Mouse (Mus musculus) forelimb bud, embryonic 11.5 days (tissue): ENCODE results near the gene Lingo2.
"Not testable (repeated sequence)": the region's sequence is repeated elsewhere in the genome, so short reads cannot be mapped to it uniquely, and the experiment has no call there.

Experiments used
- DNase-seq: peaks from one replicate; pipeline ENCODE4 v3.0.0-alpha.2; 2012; ENCODE audit warnings: low read depth, low spot score

Gene Lingo2

DNA sequence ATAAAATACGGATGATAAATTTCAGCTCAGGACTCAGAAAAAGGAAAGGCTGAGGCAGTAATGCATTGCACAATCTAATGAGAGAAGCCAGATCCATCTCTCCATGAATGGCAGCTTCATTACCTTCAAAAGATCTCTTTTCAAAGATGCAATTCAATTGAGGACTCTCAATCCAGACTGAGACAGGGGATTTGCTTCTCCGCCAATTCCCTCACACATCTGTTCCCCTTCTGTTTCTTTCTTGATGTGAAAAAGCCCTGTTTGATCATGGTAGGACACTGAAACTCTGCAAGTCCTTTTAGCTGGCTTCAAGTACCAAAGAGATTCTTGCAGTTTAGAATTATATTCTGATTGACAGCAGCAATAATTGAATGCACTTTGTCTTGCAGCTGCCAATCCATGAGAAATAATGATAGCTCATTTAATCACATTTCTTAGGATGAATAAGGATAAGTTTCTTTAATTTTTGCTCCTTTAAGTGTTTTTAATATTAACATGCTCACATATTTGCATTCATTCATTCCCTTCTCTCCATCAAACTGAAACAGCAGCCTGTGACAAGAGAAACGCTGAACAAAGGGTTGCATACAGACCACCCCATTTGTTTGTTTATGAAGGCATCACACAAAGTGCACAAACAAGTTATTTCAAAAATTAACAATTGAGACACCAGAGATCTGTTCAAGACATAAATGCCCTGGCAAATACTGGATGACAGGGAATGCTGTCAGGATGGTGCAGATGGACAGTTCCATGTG, 870.3 kb downstream of the Lingo2 start:
- DNase-seq = no peak

- no peak for DNase-seq
These were observed 872.5 kb downstream of the Lingo2 start for GRCm38 (mm10) chr4:36078910-36079525.

DNA sequence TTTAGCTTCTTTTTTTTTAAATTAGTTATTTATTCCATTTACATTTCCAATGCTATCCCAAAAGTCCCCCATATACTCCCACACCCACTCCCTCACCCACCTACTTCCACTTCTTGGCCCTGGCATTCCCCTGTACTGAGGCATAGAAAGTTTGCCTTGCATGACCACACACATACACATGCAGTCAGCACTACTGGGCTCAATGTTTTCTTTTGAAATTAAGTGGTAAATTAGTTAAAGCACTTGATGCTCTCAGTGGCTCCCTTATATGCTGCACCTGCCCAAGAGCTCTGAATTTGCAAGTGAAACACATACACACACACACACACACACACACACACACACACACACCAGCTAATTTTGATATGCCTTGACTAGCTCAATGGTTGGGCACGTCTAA, 886.8 kb downstream of the Lingo2 start:
- not testable (repeated sequence) for DNase-seq

GRCm38 (mm10) chr4:36052791-36053376, 898.7 kb downstream of the Lingo2 start:
- no peak for DNase-seq

DNA sequence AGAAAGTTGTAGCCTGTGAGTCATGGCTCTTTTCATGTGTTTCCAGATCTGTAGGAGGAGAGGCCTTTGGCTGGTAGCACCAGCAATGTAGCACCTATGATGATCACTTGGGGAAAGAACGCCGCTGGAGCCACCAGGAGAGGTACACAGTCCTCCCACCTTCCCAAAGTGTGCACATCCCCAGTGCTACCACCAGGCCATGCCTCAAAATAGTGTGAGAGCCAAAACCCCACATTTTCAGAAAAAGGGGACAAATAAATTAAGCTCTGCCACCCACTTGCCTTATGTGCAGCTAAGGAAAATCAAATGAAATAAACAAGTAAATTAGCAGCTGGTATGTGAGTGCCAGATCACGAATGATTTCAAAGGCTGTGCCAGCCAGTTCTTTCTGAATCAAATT, 911.2 kb downstream of the Lingo2 start:
- DNase-seq = no peak

GRCm38 (mm10) chr4:36038742-36039141, 912.8 kb downstream of the Lingo2 start:
- DNase-seq = no peak

DNA sequence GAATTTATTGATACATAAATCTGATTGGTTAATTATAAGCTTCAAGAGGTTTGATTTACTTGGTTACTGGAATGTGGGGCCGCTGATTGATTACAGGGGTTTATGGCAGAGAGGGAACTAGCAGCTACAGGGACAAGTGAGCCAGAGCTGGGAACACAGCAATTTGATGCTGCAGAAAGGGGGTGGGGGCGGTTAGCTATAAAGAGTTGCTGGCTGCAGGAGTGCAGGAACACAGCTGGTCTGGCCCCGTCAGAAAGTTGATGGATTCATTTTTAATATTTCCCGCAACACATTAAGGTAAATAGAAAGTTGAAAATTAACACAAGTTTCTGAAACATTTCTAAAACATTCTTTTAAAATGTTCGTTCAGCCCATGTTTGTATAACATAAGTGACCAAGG, 919.5 kb downstream of the Lingo2 start:
- peak; percentile 14 for DNase-seq

DNA sequence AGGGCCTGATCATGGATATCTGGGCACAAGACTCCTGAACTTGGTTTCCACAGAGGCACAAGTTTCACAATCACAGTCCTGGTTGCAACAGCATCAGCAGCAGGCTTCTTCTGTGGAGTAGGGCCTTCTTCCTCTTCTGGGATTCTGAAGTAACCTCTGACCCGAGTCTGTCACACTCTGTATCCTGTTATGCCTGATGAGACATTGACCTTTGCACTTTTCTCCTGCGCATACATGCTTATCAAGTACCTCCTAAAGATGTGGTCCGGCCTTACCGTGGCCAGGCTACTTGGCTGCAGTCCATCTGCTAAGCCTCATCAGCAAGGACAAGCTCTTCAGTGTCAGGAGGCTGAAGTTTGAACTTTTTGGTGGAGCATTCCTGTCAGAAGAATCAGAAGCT, 937.4 kb downstream of the Lingo2 start:
- no peak for DNase-seq

GRCm38 (mm10) chr4:35992005-35992763, 959.4 kb downstream of the Lingo2 start:
- DNase-seq = no peak

DNA sequence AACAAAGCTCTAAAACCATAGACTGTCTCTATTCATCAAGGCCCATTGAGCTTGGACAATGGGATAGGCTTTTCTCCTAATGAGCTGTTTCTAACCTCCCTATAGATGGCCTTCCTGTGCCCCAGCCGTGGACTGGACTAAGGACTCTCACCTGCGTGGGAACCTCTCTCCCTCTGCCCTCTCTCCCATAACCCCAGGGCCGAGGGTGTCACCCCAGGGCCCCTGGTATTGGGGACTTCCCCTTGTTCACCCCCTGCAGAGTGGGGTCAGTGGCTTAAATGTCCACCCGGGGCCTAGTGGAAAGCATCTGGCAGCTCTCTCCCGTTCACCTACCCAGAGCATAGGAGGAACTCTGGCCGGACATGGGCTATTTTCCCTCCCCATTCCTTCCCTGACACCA, 965.5 kb downstream of the Lingo2 start:
- DNase-seq = no peak

- no peak for DNase-seq
These were observed 988.0 kb downstream of the Lingo2 start for GRCm38 (mm10) chr4:35963532-35963931.

DNA sequence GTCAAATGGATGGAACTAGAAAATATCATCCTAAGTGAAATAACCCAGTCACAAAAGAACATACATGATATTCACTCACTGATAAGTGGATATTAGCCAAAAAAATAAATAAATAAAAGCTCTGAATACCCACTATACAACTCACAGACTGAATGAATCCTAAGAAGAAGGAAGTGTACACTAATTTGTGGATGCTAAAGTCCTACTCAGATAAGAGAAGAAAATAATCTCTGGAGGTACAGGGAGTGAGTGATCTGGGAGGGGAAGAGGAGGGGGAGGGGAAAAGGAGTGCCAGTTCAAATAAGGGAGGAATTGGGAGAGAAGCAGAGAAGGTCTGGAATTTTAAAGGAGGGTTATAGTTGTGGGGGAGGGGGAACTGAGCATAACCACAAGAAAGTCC, 999.7 kb downstream of the Lingo2 start:
- DNase-seq = no peak

DNA sequence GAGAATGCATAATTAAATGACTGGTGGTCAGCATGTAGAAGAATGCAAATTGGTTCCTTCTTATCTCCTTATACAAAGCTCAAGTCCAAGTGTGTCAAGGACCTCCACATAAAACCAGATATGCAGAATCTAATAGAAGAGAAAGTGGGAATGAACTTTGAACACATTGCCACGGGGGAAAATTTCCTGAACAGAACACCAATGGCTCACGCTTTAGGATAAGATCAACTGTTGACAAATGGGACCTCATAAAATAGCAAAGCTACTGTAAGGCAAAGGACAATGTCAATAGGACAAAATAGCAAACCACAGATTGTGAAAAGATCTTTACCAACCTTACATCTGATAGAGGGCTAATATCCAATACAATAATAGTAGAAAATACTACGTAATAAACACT, 1000.3 kb downstream of the Lingo2 start:
- DNase-seq = no peak

GRCm38 (mm10) chr4:35934056-35934661, 1017.4 kb downstream of the Lingo2 start:
- peak; percentile 7 for DNase-seq

DNA sequence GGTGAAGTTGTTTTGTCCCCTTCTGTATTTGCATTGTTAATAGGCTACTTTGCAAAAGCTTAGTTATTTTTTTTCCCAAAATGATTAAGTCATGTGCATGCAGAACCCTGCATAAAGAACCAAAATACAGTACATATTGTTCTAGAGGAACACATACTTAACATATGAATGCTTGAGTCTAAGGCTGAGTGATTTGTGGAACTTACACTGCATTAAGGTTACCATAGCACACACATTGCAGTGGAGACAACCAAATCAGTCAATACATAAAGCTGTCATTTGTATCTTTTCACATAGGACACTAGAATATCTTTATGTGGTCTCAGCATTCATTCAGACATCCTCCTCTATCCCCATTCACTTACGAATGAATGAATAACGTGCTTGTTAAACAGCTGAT, 1023.8 kb downstream of the Lingo2 start:
- DNase-seq = no peak

GRCm38 (mm10) chr4:35917453-35917852, 1034.1 kb downstream of the Lingo2 start:
- DNase-seq = no peak

- no peak for DNase-seq
These were observed 1053.6 kb downstream of the Lingo2 start for GRCm38 (mm10) chr4:35897769-35898564.

DNA sequence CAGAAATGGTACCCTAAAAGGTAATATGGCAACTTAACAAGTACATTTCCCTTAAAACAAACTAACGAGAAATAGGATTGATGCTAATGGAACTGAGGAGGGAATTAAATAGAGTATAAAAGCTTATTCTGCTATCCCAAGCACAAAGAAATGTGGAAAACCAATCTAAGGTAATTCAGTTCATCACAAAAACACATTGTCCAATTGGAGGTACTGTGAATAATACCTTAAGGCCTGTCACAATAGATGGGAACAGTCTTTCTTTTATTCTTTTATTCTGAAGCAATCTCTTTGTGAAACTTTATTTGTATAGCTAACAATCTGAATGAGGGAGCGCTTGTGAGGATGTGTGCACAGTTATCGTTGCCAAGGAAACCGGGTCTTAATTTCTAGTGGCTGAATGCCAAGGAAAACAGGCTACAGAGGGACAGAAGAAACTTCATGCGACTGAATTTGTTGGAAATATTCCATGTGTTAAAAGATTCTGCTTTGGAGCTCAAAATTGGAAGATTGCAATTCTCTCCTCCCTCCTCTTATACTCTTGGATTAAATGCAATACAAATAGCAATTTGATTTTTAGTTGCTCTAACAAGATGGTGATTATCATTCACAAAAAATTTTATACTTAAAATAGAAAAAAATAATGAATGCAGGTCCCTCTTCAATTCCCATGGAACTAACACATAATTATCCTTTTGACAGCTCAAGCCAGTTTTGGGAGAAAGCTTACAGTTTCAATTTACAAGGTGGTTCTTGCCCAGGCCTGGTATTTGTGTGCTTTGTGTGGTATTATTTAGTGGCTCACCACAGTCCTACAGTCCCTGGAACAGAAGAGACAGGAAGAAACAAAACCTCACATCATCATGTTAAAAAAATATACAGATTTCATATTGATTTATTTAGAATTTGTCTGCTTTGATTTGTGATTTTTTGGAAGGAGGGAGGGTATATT, 1065.7 kb downstream of the Lingo2 start:
- no peak for DNase-seq

- peak; percentile 49 for DNase-seq
These were observed 1066.5 kb downstream of the Lingo2 start for GRCm38 (mm10) chr4:35884946-35885460.

GRCm38 (mm10) chr4:35846518-35846917, 1105.0 kb downstream of the Lingo2 start:
- DNase-seq = no peak
